ENCODE assay signal across 26 mouse cellular contexts in genomic region chr9:78054298-78054697, GRCm38 (mm10). TPM values are rescaled to one million over a fixed set of nuclear protein-coding genes. Genes with fewer than 3 reads are reported as not detected.
A peak's percentile ranks its signal among the peaks of the same experiment; 100 is the strongest.
DNase-seq lines count a peak whose midpoint lies in the region; TF ChIP-seq lines count a peak whose summit lies in the region.
"Had no signal": no experiment of that assay in that cellular context is flagged by ENCODE, and none has a peak within 500 bp of the region (broad histone marks: within the 10 kb centered on the region; RNA-seq: fewer than 3 reads in every experiment).

No protein-coding gene starts in this region.

- no peaks in the 10 kb centered on the region for H3K36me3 ChIP-seq in CH12.LX (replicated peaks in 1 of 2; ENCODE audit: control insufficient read depth in 1 of 2, insufficient read depth in 1 of 2, low read length in 1 of 2)
- H3K36me3 ChIP-seq: embryonic facial prominence, embryonic 13.5 days; embryonic facial prominence, embryonic 15.5 days; forebrain, embryonic 10.5 days; forebrain, embryonic 12.5 days had no signal

- H3K27ac ChIP-seq in CH12.LX (ENCODE audit: insufficient read depth, low read depth), result peak overlapping the region; percentile 5; the same call in 1 of the 2 replicates
- H3K27ac ChIP-seq: embryonic facial prominence, embryonic 13.5 days; embryonic facial prominence, embryonic 15.5 days; forebrain, embryonic 10.5 days; forebrain, embryonic 12.5 days had no signal

- no peak for TF ChIP-seq RAD21 in CH12.LX (IDR thresholded peaks at IDR 0.05; ENCODE audit: low read depth, low read length)

- no peak for TF ChIP-seq POLR2A in CH12.LX (IDR thresholded peaks at IDR 0.05; ENCODE audit: low read depth, low read length)

- H3K4me1 ChIP-seq in CH12.LX (ENCODE audit: control insufficient read depth in 1 of 2, insufficient read depth in 2 of 2), result peaks cover 4 to 24% of the 10 kb centered on the region in 2 experiments
- H3K4me1 ChIP-seq: embryonic facial prominence, embryonic 13.5 days; embryonic facial prominence, embryonic 15.5 days; forebrain, embryonic 12.5 days had no signal

- no peaks in the 10 kb centered on the region for H3K27me3 ChIP-seq in CH12.LX (replicated peaks)
- H3K27me3 ChIP-seq: embryonic facial prominence, embryonic 13.5 days; embryonic facial prominence, embryonic 15.5 days; forebrain, embryonic 12.5 days had no signal

- DNase-seq in CH12.LX (ENCODE audit: extremely low read depth) (peak; percentile 70), ES-CJ7 (ENCODE audit: low read depth, low spot score) (peak; percentile 54), ZHBTc4 (ENCODE audit: low read depth, low spot score) (peak; percentile 55)
- DNase-seq in thymus, postnatal 4 days, result no peak
- DNase-seq in frontal cortex, postnatal 10 days (ENCODE audit: low spot score in 2 of 2), result no peak
- DNase-seq: adrenal gland, adult 8-10 months; adrenal gland, postnatal 14 days; adrenal gland, postnatal 36 days; B cell, adult 2 months; cerebellum, adult 11-12 months; cerebellum, adult 2 months; cerebellum, adult 9-10 months; cerebellum, postnatal 10 days; cerebellum, postnatal 25 days had no signal

- no peak for TF ChIP-seq EP300 in CH12.LX (IDR thresholded peaks at IDR 0.05; ENCODE audit: low read length)

- H3K4me3 ChIP-seq in CH12.LX (replicated peaks in 1 of 3; ENCODE audit: low read depth in 2 of 3, low read length in 2 of 3, poor library complexity in 1 of 3), result no peak overlapping the region
- H3K4me3 ChIP-seq: embryonic facial prominence, embryonic 13.5 days; embryonic facial prominence, embryonic 15.5 days; erythroblast, embryonic 14.5 days; forebrain, embryonic 10.5 days; forebrain, embryonic 12.5 days had no signal

- H3K4me2 ChIP-seq in CH12.LX (ENCODE audit: insufficient read depth, low read depth, poor library complexity, severe bottlenecking), result no peak overlapping the region
- H3K4me2 ChIP-seq: embryonic facial prominence, embryonic 13.5 days; embryonic facial prominence, embryonic 15.5 days; forebrain, embryonic 12.5 days had no signal

- no peaks in the 10 kb centered on the region for H3K79me2 ChIP-seq in CH12.LX (replicated peaks; ENCODE audit: control insufficient read depth, extremely low read depth, insufficient read depth, poor library complexity, severe bottlenecking)

- no peak overlapping the region for H3K9ac ChIP-seq in CH12.LX (ENCODE audit: insufficient read depth, low read depth)
- H3K9ac ChIP-seq: embryonic facial prominence, embryonic 13.5 days; embryonic facial prominence, embryonic 15.5 days; forebrain, embryonic 12.5 days had no signal

- in situ Hi-C loops in CH12.LX (cut with MboI; ENCODE audit: low pct_ligation_motif_present, low pct_unique_long_range_greater_than_20kb, low sequenced_read_pairs), result no loop called here

- no peak for TF ChIP-seq CTCF in CH12.LX (conservative IDR thresholded peaks at IDR 0.05 in 1 of 2, IDR thresholded peaks at IDR 0.05 in 1 of 2; ENCODE audit: low read depth in 2 of 2, low read length in 2 of 2)

- dilution Hi-C loops in CH12.LX (cut with MboI; ENCODE audit: extremely low pct_ligation_motif_present, extremely low pct_unique_long_range_greater_than_20kb, low sequenced_read_pairs), result no loop called here

- H3K9me3 ChIP-seq in CH12.LX (replicated peaks; ENCODE audit: low read length), result no peaks in the 10 kb centered on the region
- H3K9me3 ChIP-seq: embryonic facial prominence, embryonic 13.5 days; embryonic facial prominence, embryonic 15.5 days; forebrain, embryonic 10.5 days; forebrain, embryonic 12.5 days had no signal

TF ChIP-seq in CH12.LX, 34 proteins besides CTCF, POLR2A, EP300 and RAD21:
- TF ChIP-seq CHD2 (IDR thresholded peaks at IDR 0.05; ENCODE audit: low read length), result no peak
- peak; percentile 56 for TF ChIP-seq BHLHE40 (IDR thresholded peaks at IDR 0.05; ENCODE audit: low read depth, low read length)
- TF ChIP-seq MAZ (IDR thresholded peaks at IDR 0.05; ENCODE audit: low read depth, low read length), result 0 out of 2 replicates have a peak, but pooled peaks have one; percentile 52

RNA-seq across cellular contexts. Expression of gene Gcm1, which starts 2.6 kb away (rescaled TPM):
- not detected in 2 replicates for total RNA-seq in CH12.LX (2012; rRNA removed)
- total RNA-seq in CH12.LX (2014; rRNA removed), result not detected in 2 replicates
- polyA plus RNA-seq in CH12.LX (2012; ENCODE audit: insufficient read length, low read depth), result not detected in 2 replicates
- total RNA-seq: adrenal gland, adult 8-10 months; adrenal gland, postnatal 14 days; adrenal gland, postnatal 36 days; MEL had no signal
- polyA plus RNA-seq: CD4-positive, CD25-positive, alpha-beta regulatory T cell, adult 4 months; cerebellum, adult 2 months; cortical plate, adult 2 months; embryonic facial prominence, embryonic 11.5 days; embryonic facial prominence, embryonic 15.5 days; erythroblast, embryonic 14.5 days; forebrain, embryonic 10.5 days; forebrain, embryonic 12.5 days; forebrain, embryonic 14.5 days; forebrain, embryonic 16.5 days; frontal cortex, adult 2 months had no signal

RNA-seq across cellular contexts. Expression of gene Fbxo9, which starts 54.6 kb away (rescaled TPM):
- total RNA-seq in CH12.LX (2012; rRNA removed), result 18.3 and 20.8 TPM in 2 replicates
- total RNA-seq in CH12.LX (2014; rRNA removed), result 24.2 and 25.5 TPM in 2 replicates
- polyA plus RNA-seq in CH12.LX (2012; ENCODE audit: insufficient read length, low read depth), result 12.7 and 14.3 TPM in 2 replicates

RNA-seq across cellular contexts. Expression of gene Ick, which starts 54.7 kb away (rescaled TPM):
- total RNA-seq in CH12.LX (2012; rRNA removed), result 3.4 and 4.8 TPM in 2 replicates
- 4.5 and 5.0 TPM in 2 replicates for total RNA-seq in CH12.LX (2014; rRNA removed)
- 5.4 and 7.1 TPM in 2 replicates for polyA plus RNA-seq in CH12.LX (2012; ENCODE audit: insufficient read length, low read depth)

Comparison
In these comparisons a context has a peak if more than half of its experiments do, and no peak if none do; other contexts are left out.
1. DNase-seq: peak in CH12.LX (single experiment), ES-CJ7 (single experiment) and ZHBTc4 (single experiment); none in thymus, postnatal 4 days (single experiment) and frontal cortex, postnatal 10 days (0 of 2).